Mouse (Mus musculus): ENCODE data around the gene Lrat. TPM values are rescaled to one million over a fixed set of nuclear protein-coding genes. Genes with fewer than 3 reads are reported as not detected.

The Lrat gene
- polyA plus RNA-seq, 1 experiment from 2014 or later, result 0.46 TPM

GRCm38 (mm10) chr3:82875671-82876371, 28.0 kb downstream of the Lrat start:
- no peak for TF ChIP-seq CTCF (IDR thresholded peaks at IDR 0.05; ENCODE audit: low read depth)
- peak; percentile 26 for DNase-seq
- Histone ChIP-seq H3K27ac (ENCODE audit: low read depth) (no peak overlapping the region), H3K36me3 (ENCODE audit: insufficient read depth) (no peaks in the 10 kb centered on the region), H3K4me2 (peak overlapping the region; percentile 69), H3K9me3 (ENCODE audit: low read depth, low read length) (no peaks in the 10 kb centered on the region), H3K4me1 (ENCODE audit: insufficient read depth) (0 out of 2 replicates have a peak, but pooled peaks cover 5% of the 10 kb centered on the region), H3K9ac (peak overlapping the region; percentile 52), H3K4me3 (ENCODE audit: low read depth, low read length) (peak overlapping the region; percentile 47), H3K27me3 (ENCODE audit: insufficient read depth, low read length) (peaks cover 15% of the 10 kb centered on the region; the same call in 1 of the 2 replicates)
- peak; percentile 45 for ATAC-seq (ENCODE audit: insufficient read depth)
- 14% methylated on average over 68 of the region's 69 CpGs for WGBS

DNA sequence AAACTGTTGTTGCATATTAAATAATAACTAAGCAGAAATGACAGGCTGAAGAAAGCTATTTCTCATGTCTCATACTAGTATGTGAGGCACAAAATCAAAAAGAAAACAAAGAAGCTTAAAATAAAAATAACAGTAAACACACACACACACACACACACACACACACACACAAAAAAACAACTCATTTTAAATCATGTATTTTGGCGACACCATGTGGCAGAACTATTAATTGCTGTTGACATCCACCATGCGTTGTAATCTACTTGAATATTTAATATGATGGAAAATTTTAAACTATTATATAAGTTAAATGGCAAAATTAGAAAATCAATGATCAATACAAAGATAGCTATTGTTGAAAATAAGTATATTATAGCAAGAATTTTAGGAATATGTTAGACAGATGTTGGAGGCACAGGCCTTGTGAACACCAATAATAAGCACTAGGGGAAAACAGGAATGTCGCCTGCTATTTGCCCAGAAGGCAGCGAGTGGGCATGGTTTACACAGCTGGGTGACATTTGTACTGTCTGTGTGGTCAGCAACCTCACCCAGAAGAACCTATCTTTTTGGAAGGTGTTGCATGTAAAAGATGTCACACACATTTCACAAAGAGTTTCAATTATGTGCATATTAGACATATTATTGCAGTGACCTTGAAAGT, 46.2 kb downstream of the Lrat start:
- Histone ChIP-seq H3K4me1 (ENCODE audit: insufficient read depth) (no peaks in the 10 kb centered on the region), H3K9ac (no peak overlapping the region), H3K27me3 (ENCODE audit: insufficient read depth, low read length) (no peaks in the 10 kb centered on the region), H3K9me3 (ENCODE audit: low read depth, low read length) (no peaks in the 10 kb centered on the region), H3K4me2 (no peak overlapping the region), H3K27ac (ENCODE audit: low read depth) (no peak overlapping the region), H3K4me3 (ENCODE audit: low read depth, low read length) (no peak overlapping the region), H3K36me3 (ENCODE audit: insufficient read depth) (no peaks in the 10 kb centered on the region)
- peak; percentile 67 for TF ChIP-seq CTCF (IDR thresholded peaks at IDR 0.05; ENCODE audit: low read depth)
- WGBS, result 20% methylated on average over 4 of the region's 4 CpGs
- ATAC-seq (ENCODE audit: insufficient read depth) (no peak), DNase-seq (peak; percentile 79)

Other genes starting within 250 kb of the Lrat start
- 16.6 and 18.4 TPM in 2 replicates for gene Rbm46, start 27.5 kb downstream of the Lrat start, polyA plus RNA-seq (2014; fragmentation: Nextera tagmentation; extraction: Ambion mirVana)
- gene Fgg, start 103.8 kb upstream of the Lrat start, polyA plus RNA-seq (2014; fragmentation: Nextera tagmentation; extraction: Ambion mirVana), result not detected in 2 replicates
- gene Fga, start 122.1 kb upstream of the Lrat start, polyA plus RNA-seq (2014; fragmentation: Nextera tagmentation; extraction: Ambion mirVana), result 0.11 and 0.20 TPM in 2 replicates
- gene Fgb, start 145.9 kb upstream of the Lrat start, polyA plus RNA-seq (2014; fragmentation: Nextera tagmentation; extraction: Ambion mirVana), result 0.09 TPM in 2 replicates
- gene Plrg1, start 151.5 kb upstream of the Lrat start, polyA plus RNA-seq (2014; fragmentation: Nextera tagmentation; extraction: Ambion mirVana), result 114 and 115 TPM in 2 replicates
- gene Dchs2, start 224.0 kb upstream of the Lrat start, polyA plus RNA-seq (2014; fragmentation: Nextera tagmentation; extraction: Ambion mirVana), result 0.20 and 0.28 TPM in 2 replicates

Measured in lung, embryonic 14.5 days (tissue).